Mouse (Mus musculus) testis, postnatal 10 days (tissue): ENCODE measurements around the gene Foxn3.

Source experiments
- DNase-seq: peaks from one replicate; pipeline ENCODE4 v3.0.0; 2021; ENCODE audit warnings: low spot score

Foxn3 gene

DNA sequence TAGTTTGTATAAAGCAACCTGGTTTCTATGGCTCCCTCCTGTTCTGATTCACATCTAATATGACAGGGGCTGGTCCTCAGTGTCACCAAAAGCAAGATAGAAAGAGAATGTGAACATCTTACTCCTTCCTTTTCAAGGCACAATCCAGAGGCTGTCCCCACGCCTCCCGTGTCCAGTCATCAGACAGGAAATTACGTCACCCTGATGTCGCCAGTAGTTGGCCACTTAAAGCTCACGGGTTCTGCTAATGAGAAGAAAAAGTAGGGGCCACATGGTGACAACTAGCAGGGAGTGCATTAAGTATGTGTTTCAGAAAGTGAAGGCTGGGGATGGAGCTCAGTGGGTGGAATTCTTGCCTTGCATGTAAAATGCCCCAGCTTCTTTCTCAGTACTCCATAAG is 99.1 kb downstream of the Foxn3 start:
- no peak for DNase-seq

DNA sequence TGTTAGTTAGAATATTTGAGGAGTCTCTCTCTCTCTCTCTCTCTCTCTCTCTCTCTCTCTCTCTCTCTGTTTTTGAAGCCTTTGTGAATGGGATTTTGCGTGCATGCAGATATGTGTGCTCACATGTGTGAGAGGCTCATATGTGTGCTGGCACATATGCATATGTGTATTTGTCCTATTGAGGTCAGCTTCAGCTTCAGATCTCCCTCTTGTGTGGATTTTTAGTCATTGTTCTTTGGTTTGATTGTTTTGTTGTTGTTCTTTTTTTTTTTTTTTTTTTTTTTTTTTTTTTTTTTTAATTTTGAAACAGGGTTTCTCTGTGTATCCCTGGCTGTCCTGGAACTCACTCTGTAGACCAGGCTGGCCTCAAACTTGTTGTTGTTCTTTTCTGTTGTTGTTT is 100.5 kb downstream of the Foxn3 start:
- no peak for DNase-seq

DNA sequence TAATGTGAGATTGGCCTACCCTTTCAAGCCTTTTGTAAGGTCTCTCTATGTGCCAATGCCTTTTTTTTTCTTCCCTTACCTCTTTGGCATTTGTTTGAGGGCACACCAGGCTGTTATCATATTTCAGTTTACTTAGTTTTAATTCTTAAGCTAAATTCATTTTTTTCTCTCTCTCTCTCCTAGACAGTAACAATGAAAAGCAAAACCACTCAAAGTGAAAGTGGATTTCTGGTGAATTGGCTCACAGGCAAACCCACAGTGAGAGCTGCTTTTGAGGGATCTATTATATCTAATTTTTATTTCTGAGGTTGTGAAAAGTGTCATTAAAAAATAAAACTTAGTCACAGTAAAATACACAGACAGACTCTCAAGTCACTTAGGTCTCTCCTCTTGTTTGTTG is 101.1 kb downstream of the Foxn3 start:
- DNase-seq = no peak

DNA sequence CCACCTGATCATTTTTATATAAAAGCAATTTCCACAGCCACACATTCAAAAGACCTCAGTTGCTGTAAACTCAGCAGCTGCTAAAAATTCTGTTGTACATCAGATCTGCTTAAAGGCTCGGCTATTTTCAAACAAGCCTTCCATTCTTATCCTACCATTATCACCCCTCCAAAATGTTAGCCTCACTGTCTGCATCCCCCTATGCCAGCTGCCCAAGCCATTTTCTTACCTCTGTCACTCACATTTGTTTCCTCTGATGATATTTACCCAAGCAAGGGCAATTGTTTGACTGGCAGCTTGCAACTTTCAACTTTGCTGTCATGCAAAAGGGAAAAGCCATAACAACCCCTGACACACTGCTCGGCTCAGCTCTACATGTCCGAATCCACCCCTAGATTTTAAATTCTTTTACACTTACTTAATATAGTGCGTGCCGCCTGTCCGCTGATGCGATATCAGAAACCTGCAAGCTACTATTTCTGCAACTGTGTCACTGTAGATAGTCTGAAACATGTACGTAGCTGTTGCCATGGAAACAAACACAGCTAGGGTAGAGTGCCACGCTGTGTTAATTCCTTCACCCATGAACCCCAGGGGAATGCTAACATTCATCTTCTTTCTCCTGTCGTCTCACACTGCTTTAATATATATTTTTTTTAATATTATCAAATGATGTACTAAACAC is 105.7 kb downstream of the Foxn3 start:
- no peak for DNase-seq

DNA sequence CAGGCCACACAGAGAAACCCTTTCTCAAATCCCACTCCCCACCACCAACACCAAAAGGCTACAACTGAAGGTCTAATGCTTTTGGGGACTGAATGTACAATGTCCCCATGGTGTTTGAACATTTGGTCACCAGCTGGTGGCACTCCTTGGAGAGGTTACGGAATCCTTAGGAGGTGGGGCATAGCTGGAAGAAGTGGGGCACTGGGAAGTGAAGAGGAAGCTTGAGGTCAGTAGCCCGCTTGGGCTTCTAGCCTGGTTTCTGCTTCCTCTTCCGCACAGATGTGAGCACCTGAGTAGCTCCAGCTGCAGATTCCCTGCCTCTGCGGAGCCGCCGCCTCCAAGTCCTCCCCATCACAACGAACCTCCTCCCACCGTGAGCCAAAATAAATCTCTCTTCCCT is 107.8 kb downstream of the Foxn3 start:
- DNase-seq = no peak

DNA sequence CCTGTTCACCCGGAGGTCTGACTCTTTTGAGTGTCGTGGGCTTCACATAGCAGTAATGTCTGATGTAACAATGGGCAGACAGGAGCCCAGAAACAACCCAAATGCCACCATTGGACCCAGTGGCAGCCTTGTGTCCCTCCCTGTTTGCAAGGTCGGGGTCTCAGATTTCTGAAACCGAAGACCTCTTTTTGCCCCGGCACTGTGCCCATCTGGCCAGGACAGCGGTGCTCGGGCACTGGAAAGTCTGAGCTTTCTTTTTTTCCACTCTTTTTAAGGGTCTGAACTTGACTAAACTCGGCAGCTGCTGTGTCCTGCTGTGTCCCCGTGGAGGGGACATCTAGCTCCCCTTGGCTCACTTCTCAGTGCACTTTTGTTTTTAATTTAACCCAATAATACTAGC is 109.0 kb downstream of the Foxn3 start:
- no peak for DNase-seq

DNA sequence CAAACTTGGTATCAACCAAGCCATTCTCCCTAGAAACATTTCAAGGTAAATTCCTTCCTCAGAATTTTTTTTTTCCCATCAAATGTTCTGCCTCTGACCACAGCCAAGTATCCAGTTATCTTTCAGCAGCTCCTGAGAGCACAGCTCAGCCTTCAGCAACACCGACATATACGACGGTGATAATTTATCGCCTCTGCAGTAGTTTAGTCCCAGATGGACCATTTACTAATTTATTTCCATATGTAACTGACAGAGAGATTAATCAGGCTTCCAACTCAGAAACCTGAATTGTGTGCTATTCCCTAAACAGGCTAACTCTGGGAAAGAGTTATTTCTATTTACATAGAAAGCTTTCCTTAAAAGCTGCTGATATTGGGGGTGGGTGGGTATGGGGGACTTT is 109.6 kb downstream of the Foxn3 start:
- no peak for DNase-seq

DNA sequence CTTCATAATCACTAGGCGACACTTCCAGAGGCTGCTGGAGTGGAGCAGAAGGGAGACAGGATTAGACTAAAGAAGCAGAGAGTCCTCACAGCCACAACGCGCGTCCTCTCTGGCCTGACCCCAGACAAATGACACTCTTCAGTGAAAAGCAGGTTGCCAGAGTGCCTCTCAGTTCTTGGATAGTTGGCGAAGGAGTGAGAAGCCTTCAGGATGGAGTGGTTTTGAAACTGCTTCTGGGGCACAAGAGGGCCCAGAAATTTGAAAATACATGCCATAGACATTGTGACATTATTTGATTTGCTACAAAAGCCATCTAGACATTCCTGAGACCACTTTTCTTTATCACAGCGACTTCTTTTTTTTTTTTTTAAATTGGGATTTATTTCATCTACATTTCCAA is 113.3 kb downstream of the Foxn3 start:
- no peak for DNase-seq

DNA sequence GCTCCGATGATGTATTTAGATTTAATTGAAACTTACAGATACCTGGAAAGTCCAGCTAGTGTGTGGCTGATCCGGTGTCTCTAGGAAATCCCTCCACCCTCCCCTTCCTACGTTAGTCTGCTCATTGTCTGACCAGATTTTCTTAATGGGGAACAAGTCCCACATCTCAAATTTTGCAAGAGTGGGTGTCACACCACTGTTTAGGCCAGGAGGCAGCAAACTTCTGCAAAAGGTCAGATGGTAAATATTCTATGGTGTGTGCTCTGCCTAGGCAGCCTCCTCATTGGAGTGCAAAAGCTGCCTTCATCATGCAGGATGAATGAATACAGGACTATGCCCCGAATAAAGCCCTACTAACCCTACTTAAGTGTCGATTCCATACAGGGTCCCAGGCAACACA is 115.6 kb downstream of the Foxn3 start:
- DNase-seq = no peak

DNA sequence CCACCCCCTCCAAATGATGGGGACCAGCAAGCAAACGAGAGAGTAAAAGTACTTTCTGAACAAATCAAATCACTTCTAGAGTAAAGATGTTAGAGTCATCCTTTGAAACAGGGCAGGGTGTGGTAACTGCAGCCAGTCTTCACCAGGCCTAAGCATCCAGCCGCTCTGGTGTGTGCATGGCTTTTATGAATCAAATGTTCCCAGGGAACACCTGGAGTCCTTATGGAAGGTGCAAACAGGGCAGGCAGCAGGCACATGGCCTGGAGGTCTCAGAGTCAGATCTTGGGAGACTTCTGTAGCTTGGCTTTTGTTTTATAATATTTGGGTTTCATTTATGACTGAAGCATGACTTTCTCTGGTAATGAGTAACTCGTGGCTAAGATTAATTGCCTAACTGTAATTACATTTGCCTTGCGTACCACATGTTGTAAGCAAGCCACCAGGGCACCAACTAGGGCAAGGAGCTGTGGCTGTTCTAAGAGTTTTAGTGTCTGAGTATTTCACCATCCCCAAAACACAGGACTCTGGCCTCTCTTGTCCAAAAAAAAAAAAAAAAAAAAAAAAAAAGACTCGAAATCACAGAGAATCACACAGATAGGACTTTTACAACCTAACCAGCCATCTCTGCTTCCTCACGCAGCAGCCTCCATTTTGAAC is 118.2 kb downstream of the Foxn3 start:
- DNase-seq = no peak

DNA sequence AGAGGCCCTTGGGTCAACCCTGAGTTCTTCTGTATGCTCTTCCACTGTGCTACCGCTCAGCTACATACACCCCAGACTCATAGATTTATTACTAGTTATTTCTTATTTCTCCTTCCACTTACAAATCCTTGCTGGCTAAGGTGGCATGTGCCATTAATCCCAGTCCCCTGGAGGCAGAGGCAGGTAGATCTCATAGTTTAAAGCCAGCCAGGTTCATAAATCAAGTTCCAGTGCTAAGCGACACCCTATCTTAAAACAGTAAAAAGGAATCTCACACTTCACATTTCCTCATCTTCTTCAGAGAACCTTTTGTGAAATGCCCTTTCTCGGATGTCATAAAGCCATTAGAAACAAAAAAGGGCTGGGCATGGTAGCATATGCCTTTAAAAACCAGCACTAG is 120.6 kb downstream of the Foxn3 start:
- no peak for DNase-seq

DNA sequence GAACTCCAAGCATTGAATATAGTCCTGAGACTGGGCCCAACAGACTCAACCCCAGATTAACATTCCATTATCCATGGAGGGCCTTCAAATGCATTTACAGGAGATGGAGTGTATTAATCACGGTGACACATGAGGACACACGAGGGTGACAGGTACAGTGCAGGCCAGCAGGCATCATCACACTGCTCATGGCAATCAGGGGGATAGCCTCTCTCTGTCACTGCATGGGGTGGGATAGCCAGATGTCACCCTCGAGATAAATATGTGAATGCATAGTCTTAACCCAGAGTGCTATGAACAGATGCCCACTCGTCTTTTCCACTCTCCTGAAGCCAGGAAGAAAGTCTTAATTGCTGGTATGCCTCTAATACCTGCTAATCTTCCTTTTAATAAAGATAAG is 122.4 kb downstream of the Foxn3 start:
- no peak for DNase-seq

DNA sequence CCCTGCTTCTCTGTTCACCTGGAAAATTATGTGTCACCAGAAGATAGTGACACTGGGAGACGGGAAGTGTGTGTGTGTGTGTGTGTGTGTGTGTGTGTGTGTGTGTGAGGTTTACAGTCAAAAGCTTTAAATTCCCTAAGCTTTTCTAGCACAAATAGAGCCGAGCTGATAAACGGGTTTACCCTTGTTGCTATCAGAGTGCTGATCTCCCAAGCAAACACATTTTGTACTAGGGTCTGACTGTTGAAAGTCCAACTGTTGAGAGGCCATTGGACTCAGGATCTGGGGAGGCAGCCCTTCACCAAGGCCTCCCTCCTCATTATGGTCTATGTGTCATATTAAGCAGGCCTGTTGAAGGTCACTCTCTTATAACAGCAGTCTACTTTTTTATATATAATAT is 123.4 kb downstream of the Foxn3 start:
- DNase-seq = no peak

DNA sequence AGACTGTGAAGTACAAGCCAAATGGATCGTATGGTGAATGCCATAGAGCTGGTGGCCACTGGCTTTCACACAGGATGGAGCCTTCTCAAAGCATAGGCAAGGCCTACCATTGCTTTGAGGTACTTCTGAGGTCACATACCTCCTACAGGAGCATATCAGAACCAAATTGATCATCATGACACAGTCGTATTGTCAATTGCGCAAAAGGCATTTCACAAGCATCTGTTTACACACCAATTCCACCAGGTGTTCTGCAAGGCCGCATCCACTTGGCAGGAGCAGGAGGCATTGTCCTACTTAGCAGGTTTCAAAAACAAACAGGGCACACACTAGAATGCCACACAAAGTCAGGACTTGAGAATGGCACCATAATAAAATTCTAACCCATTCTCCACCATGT is 128.2 kb downstream of the Foxn3 start:
- no peak for DNase-seq

DNA sequence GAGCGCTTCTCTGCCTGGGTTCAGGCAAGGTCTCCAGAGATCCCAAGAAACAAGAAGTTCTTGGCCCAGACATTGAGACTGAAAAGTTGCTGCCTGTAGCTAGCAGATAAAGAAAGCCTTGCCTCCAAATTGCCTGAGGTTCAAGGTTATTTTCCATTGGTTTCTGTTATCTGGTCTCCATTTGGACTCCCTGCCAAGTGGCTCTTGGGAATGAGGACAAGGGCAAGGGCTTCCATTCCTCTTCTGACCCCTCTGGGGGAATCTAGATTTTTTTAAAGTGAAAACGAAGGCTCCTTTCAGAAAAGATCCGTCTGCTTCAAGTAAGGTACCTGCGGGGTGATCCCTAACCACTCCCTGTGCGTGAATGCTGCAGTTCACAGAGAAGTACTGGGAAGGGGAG is 130.0 kb downstream of the Foxn3 start:
- DNase-seq = no peak

DNA sequence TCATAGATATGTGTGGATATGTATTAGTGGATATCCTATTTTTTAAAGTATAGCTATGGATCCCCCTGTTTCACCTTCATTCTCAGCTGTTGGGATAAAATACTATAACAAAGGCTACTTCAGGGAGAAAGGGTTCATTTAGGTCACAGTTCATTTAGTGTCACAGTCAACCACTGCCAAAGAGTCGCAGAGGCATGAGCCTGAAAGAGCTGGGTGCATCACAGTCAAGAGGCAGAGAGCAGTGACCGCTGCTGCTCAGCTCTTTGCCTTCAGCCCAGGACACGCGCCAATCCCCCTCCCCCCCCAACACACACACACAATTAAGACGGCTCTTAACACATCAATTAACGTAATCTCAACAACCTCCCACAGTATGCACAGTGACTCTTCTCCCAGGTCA is 131.8 kb downstream of the Foxn3 start:
- DNase-seq = no peak

DNA sequence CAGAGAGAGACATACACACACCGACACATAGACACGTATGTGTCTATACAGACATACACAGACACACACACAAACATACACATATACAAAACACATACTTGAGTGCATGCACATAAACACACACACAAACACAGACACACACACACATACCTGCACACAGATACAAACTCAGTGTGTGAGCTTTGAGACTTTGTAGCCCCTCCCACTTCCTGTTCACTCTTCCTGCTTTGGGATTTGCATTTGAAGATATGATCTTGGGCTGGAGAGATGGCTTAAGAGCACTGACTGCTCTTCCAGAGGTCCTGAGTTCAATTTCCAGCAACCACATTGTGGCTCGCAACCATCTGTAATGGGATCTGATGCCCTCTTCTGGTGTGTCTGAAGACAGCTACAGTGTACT is 132.4 kb downstream of the Foxn3 start:
- no peak for DNase-seq

DNA sequence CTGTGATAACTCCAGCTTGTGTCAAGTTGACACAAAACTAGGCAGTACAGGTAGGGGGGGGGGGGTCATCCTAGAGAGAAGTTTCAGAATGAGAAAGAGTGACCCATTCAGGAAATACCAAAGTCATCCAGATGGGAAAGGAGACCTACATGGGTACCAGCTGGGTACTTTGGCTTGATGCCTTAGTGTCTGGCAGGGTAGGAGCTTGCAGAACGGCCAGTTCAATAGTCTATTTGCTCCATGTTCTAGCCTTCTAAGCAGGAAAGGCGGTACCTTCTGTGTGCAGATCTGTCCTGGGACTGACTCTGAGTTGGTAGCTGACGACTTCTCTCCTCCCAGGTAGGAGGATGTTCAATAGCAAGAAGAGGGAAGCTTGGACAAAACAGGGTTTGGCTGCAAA is 134.3 kb downstream of the Foxn3 start:
- DNase-seq = no peak

DNA sequence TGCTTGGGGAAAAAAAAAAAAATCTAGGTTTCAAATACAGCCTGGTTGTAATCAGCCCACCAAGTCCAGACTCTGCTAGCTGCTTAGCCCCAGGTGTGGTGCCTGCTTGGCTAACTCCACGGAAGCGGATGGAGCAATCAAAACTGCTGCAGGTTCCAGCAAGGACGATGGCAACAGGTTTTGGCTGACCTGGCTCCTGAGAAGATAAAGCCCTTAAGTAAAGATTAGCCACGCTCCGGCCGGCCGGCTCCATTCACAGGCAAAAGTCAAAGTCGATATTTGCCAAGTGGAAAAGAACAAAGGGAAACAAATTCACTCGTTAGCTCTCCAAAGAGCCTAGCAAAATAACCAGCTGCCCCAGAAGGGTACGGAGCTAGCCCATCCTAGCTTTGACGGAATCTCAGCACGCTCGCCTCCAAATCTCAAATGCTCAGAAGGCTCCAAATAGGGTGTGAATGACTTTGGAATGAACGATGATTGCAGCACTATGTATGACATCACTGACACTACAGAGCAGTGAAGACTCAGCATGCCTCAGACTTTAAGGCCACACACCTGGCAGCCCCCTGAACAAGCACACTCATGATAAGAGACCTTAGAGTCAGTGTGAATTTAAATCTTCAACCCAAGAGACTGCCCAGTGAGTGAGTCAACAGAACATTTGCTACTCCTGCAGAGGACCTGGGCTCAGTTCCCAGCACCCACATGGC is 137.0 kb downstream of the Foxn3 start:
- no peak for DNase-seq

DNA sequence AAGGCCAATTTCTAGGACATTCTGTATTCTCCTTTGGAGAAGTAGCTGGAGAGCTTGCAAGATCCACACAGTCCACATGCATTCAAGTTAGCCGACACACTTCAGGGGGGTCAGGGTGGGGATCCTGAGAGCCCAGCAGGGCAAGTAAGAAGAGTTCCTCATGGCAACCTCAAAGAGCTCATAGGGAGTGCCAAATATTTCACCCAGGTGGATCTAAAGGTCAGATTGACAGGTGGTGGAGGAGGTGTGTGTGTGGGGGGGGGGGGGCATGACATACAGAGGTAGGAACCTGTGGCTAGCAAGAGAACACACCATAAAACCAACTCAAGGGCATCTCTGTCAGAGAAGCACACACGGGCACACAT is 144.0 kb downstream of the Foxn3 start:
- no peak for DNase-seq

DNA sequence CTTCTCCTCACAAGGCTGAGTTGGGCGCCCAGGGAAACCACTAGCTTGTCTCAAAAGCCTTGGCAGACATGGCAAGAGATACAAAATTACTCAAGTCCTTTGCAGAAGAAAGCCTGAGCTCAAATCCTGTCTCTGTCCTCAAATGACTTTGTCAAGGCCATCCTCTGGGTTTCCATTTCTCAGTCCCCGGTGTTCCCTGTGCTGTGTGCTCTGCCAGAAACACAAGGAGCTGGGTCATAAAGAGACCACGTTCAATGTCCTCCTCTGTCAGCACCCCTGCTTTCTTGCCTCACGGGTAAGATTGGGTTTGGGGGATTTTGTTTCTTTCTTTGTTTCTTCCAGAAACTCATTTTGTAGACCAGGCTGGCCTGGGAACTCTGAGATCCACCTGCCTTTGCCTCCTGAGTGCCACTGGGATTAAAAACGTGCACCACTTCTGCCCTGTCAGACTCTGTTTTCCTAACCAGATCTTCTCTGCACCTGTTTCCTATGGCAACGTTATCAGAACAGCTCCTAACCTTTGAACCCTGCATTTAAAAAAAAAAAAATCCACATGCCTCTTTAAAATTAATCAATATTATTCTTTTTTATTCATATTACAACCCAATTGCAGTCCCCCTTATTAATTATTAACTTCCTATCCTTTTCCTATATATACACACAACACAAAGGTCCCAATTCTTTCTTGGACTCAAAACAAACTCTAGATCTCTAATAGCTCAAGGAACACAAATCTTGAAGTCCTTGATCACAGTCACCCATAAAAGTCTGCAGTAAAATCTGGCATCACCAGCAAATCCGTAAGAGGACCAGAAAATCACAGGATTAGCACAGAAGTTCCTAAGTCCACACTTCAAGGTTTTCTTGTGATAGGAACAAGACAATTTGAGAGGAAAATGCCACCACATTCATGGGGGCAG is 144.6 kb downstream of the Foxn3 start:
- DNase-seq = no peak

DNA sequence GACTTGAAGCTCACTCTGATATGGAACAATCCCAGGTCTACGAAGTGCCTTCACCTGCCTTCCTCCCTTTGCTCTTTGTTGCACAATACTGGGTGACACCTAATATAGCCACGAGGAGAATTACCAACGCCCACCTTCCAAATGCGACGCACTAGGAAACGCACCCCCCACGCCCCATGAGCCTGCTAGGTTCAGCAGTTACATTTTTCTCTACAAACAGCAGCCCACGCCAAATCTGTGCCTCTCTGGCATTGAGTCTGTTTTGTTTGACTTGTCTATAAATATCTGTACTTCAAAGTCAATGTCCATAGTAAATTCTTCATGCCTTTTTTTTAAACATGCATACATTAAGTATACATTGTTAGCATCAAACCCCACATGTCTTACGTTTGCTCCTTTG is 145.5 kb downstream of the Foxn3 start:
- peak; percentile 60 for DNase-seq

DNA sequence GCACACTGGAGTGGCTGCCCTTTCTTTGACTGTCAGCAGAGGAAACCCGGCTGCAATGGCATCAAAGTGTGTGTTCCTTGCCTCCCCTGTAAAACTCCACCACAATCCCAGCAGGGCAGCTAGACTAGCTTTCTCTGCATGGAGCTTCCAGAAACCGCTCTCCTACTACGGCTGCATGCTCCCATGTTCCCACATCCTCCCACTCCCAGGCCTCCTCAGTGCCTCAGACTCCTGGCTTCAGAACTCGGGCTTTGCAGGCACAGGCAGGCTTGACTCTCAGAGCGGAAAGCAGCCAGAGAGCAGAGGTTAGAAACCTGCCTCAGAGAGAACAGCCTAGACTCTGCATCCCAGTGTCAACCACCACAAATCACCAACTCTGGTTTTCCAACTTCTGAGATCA is 147.8 kb downstream of the Foxn3 start:
- DNase-seq = no peak
